Mouse (Mus musculus) CH12.LX (cell line): ENCODE data around the gene Wnt7a. TPM values are rescaled to one million over a fixed set of nuclear protein-coding genes. Genes with fewer than 3 reads are reported as not detected.

ENCODE experiments used
- DNase-seq: peaks from one replicate; pipeline ENCODE4 v3.0.0-alpha.2; 2013; ENCODE audit errors: extremely low read depth
- H3K27ac ChIP-seq: 2 replicates; pipeline ENCODE4 v1.5.1; 2012; ENCODE audit warnings: low read depth, mild to moderate bottlenecking, control low read depth, moderate library complexity; ENCODE audit not compliant: insufficient read depth
- H3K27me3 ChIP-seq: replicated peaks from 2 replicates; pipeline ENCODE3; 2012; ENCODE audit warnings: inconsistent platforms
- H3K36me3 ChIP-seq, 2 experiments: replicated peaks in 1 of 2; 2 replicates each; pipeline versions ENCODE3 to v1.6.1; 2012; ENCODE audit warnings: inconsistent platforms in 1 of 2, low read length in 1 of 2, mild to moderate bottlenecking in 1 of 2, mixed read lengths in 1 of 2, moderate library complexity in 1 of 2; ENCODE audit not compliant: control insufficient read depth in 1 of 2, insufficient read depth in 1 of 2
- H3K4me1 ChIP-seq, 2 experiments: 2 replicates each; pipeline ENCODE4 v1.6.1; 2012; ENCODE audit warnings: inconsistent platforms in 1 of 2, moderate library complexity in 1 of 2; ENCODE audit not compliant: insufficient read depth in 2 of 2, control insufficient read depth in 1 of 2
- H3K4me2 ChIP-seq: 2 replicates; pipeline ENCODE4 v1.6.1; 2012; ENCODE audit warnings: low read depth, mild to moderate bottlenecking, control low read depth; ENCODE audit not compliant: poor library complexity, insufficient read depth, severe bottlenecking
- H3K4me3 ChIP-seq, 3 experiments: fragments of 150-350 bp in 1 of 3; sonication (generic) in 1 of 3; replicated peaks in 1 of 3; 2 replicates each; pipeline versions ENCODE3 to v1.5.1; 2011 to 2012; ENCODE audit warnings: low read depth in 2 of 3, low read length in 2 of 3, mild to moderate bottlenecking in 2 of 3, moderate library complexity in 2 of 3, control low read depth in 1 of 3, improper control_type of control experiment in 1 of 3, inconsistent platforms in 1 of 3, mixed read lengths in 1 of 3; ENCODE audit not compliant: poor library complexity in 1 of 3
- H3K79me2 ChIP-seq: replicated peaks from 2 replicates; pipeline ENCODE4 v1.6.1; 2012; ENCODE audit warnings: mild to moderate bottlenecking, moderate library complexity; ENCODE audit not compliant: control insufficient read depth, poor library complexity, insufficient read depth, severe bottlenecking; ENCODE audit errors: extremely low read depth
- H3K9ac ChIP-seq: 2 replicates; pipeline ENCODE4 v1.6.1; 2012; ENCODE audit warnings: low read depth, mild to moderate bottlenecking, control low read depth, moderate library complexity; ENCODE audit not compliant: insufficient read depth
- H3K9me3 ChIP-seq: replicated peaks from 2 replicates; pipeline ENCODE3; 2012; ENCODE audit warnings: low read length, inconsistent platforms, mixed read lengths
- BHLHE40 ChIP-seq: IDR thresholded peaks from 2 replicates; pipeline ENCODE4 v1.6.1; 2011; ENCODE audit warnings: mild to moderate bottlenecking, low read depth, low read length, improper control_type of control experiment
- CHD1 ChIP-seq: IDR thresholded peaks from 2 replicates; pipeline ENCODE4 v1.6.1; 2012; ENCODE audit warnings: low read depth, low read length, improper control_type of control experiment, inconsistent platforms
- CTCF ChIP-seq, 2 experiments: IDR thresholded peaks in 1 of 2; conservative IDR thresholded peaks in 1 of 2; 2 replicates each; pipeline ENCODE4 v1.5.1; 2011 to 2012; ENCODE audit warnings: low read depth in 2 of 2, low read length in 2 of 2, improper control_type of control experiment in 1 of 2, inconsistent platforms in 1 of 2, mild to moderate bottlenecking in 1 of 2, moderate library complexity in 1 of 2
- ELF1 ChIP-seq: IDR thresholded peaks from 2 replicates; pipeline ENCODE4 v1.6.1; 2014; ENCODE audit warnings: low read depth, mild to moderate bottlenecking, inconsistent platforms, low read length, improper control_type of control experiment
- EP300 ChIP-seq: IDR thresholded peaks from 2 replicates; pipeline ENCODE4 v1.6.1; 2011; ENCODE audit warnings: low read length, improper control_type of control experiment
- ETS1 ChIP-seq: conservative IDR thresholded peaks from 2 replicates; pipeline ENCODE4 v1.6.1; 2012; ENCODE audit warnings: low read depth, mild to moderate bottlenecking, inconsistent platforms, low read length, improper control_type of control experiment, moderate library complexity
- IRF4 ChIP-seq: IDR thresholded peaks from 2 replicates; pipeline ENCODE4 v1.6.1; 2014; ENCODE audit warnings: low read depth, mild to moderate bottlenecking, inconsistent platforms, low read length, improper control_type of control experiment
- JUN ChIP-seq: IDR thresholded peaks from 2 replicates; pipeline ENCODE4 v1.6.1; 2011; ENCODE audit warnings: low read depth, mild to moderate bottlenecking, low read length, improper control_type of control experiment, moderate library complexity; ENCODE audit not compliant: insufficient read depth
- KAT2A ChIP-seq: IDR thresholded peaks from 2 replicates; pipeline ENCODE4 v1.6.1; 2012; ENCODE audit warnings: low read length, improper control_type of control experiment, inconsistent platforms; ENCODE audit not compliant: insufficient replicate concordance
- MAFK ChIP-seq: IDR thresholded peaks from 2 replicates; pipeline ENCODE4 v1.6.1; 2011; ENCODE audit warnings: low read length, improper control_type of control experiment; ENCODE audit not compliant: insufficient replicate concordance
- MAX ChIP-seq: IDR thresholded peaks from 2 replicates; pipeline ENCODE4 v1.6.1; 2011; ENCODE audit warnings: low read length, improper control_type of control experiment
- MYC ChIP-seq: IDR thresholded peaks from 2 replicates; pipeline ENCODE4 v1.6.1; 2011; ENCODE audit warnings: low read depth, mild to moderate bottlenecking, improper control_type of control experiment, low read length
- PAX5 ChIP-seq: IDR thresholded peaks from 2 replicates; pipeline ENCODE4 v1.6.1; 2012; ENCODE audit warnings: low read length, inconsistent platforms, mixed read lengths
- POLR2AphosphoS2 ChIP-seq: IDR thresholded peaks from 2 replicates; pipeline ENCODE4 v1.6.1; 2011; ENCODE audit warnings: low read depth, low read length, improper control_type of control experiment
- RAD21 ChIP-seq: IDR thresholded peaks from 2 replicates; pipeline ENCODE4 v1.6.1; 2011; ENCODE audit warnings: low read depth, mild to moderate bottlenecking, low read length, improper control_type of control experiment, moderate library complexity
- RCOR1 ChIP-seq: conservative IDR thresholded peaks from 2 replicates; pipeline ENCODE4 v1.6.1; 2012; ENCODE audit warnings: low read depth, mild to moderate bottlenecking, inconsistent platforms, low read length, improper control_type of control experiment
- SIN3A ChIP-seq: IDR thresholded peaks from 2 replicates; pipeline ENCODE4 v1.6.1; 2012; ENCODE audit warnings: low read length, improper control_type of control experiment, inconsistent platforms
- SMC3 ChIP-seq: IDR thresholded peaks from 2 replicates; pipeline ENCODE4 v1.6.1; 2011; ENCODE audit warnings: low read depth, low read length, improper control_type of control experiment
- ZC3H11A ChIP-seq: IDR thresholded peaks from 2 replicates; pipeline ENCODE4 v1.6.1; 2012; ENCODE audit warnings: low read depth, mild to moderate bottlenecking, inconsistent platforms, low read length, improper control_type of control experiment
- ZMIZ1 ChIP-seq: IDR thresholded peaks from 2 replicates; pipeline ENCODE4 v1.6.1; 2012; ENCODE audit warnings: low read depth, mild to moderate bottlenecking, inconsistent platforms, low read length, improper control_type of control experiment
- dilution Hi-C: fragments of 300-500 bp; cut with MboI; formaldehyde crosslinking; loops from 2 replicates; pipeline ENCODE4 v1.14.3; 2020; ENCODE audit warnings: low sequenced_read_pairs; ENCODE audit not compliant: extremely low pct_unique_long_range_greater_than_20kb, extremely low pct_ligation_motif_present
- in situ Hi-C: fragments of 300-500 bp; cut with MboI; formaldehyde crosslinking; loops from 3 replicates; pipeline ENCODE4 v1.14.3; 2019; ENCODE audit warnings: low sequenced_read_pairs, low pct_ligation_motif_present, low pct_unique_long_range_greater_than_20kb, mixed read lengths
- polyA plus RNA-seq: library from polyadenylated mRNA; unstranded; fragments of >175 nt; gene quantifications from 2 replicates; pipeline ENCODE4 v1.2.1, GENCODE M21; 2012; ENCODE audit warnings: low read depth; ENCODE audit not compliant: insufficient read length
- total RNA-seq, 2 experiments: library from RNA; depleted of rRNA; stranded (reverse); fragments of 300-350 nt in 1 of 2; fragments of >200 nt in 1 of 2; gene quantifications; 2 replicates each; pipeline ENCODE4 v1.2.3; 2012 to 2014

Gene Wnt7a
- total and polyA plus RNA-seq, 3 experiments: not detected

- no peaks in the 10 kb centered on the region for H3K36me3 ChIP-seq
- dilution Hi-C loops (no loop called here), in situ Hi-C loops (loop anchor here (25.0 kb wide), 1 partner anchor 249 kb away; the partner anchor contains the start of gene Hdac11)
- H3K4me2 ChIP-seq: no peak overlapping the region
- peak; percentile 64 for TF ChIP-seq RAD21
- no peak for TF ChIP-seq MAFK
- TF ChIP-seq POLR2AphosphoS2: no peak
- peak in 1 of 2 experiments; percentile 77; a peak in 3 of 4 replicates for TF ChIP-seq CTCF (conservative IDR thresholded peaks at IDR 0.05 in 1 of 2, IDR thresholded peaks at IDR 0.05 in 1 of 2; ENCODE audit: low read depth in 2 of 2, low read length in 2 of 2)
- no peak for TF ChIP-seq ETS1
- peak; percentile 71 for TF ChIP-seq SMC3
- peaks cover 70% of the 10 kb centered on the region for H3K27me3 ChIP-seq
- H3K9me3 ChIP-seq: peaks cover 11% of the 10 kb centered on the region
- H3K79me2 ChIP-seq: no peaks in the 10 kb centered on the region
- H3K4me1 ChIP-seq: no peaks in the 10 kb centered on the region
- H3K9ac ChIP-seq: no peak overlapping the region
- H3K27ac ChIP-seq: no peak overlapping the region
- peak; percentile 10 for DNase-seq
- no peak overlapping the region for H3K4me3 ChIP-seq
These were observed 312 bp upstream of the Wnt7a start for GRCm38 (mm10) chr6:91411369-91411981.

- Histone ChIP-seq H3K4me2 (no peak overlapping the region), H3K27me3 (peaks cover 70% of the 10 kb centered on the region), H3K79me2 (no peaks in the 10 kb centered on the region), H3K9ac (no peak overlapping the region), H3K9me3 (peaks cover 15% of the 10 kb centered on the region), H3K4me3 (no peak overlapping the region), H3K4me1 (no peaks in the 10 kb centered on the region; a peak in 1 of 4 replicates), H3K36me3 (no peaks in the 10 kb centered on the region), H3K27ac (no peak overlapping the region)
- DNase-seq: no peak
- TF ChIP-seq ELF1 (no peak), EP300 (no peak), ZMIZ1 (no peak), MAX (no peak), MYC (no peak), KAT2A (no peak), SIN3A (no peak), JUN (no peak), POLR2AphosphoS2 (no peak), IRF4 (no peak), PAX5 (no peak), CHD1 (no peak), ZC3H11A (no peak), BHLHE40 (no peak), MAFK (no peak), RCOR1 (no peak)
- in situ Hi-C loops: loop anchor here (25.0 kb wide), 1 partner anchor 248 kb away; the partner anchor contains the start of gene Hdac11
- dilution Hi-C loops: no loop called here
These were observed 889 bp downstream of the Wnt7a start for GRCm38 (mm10) chr6:91410168-91410780.
